ENCODE assay signal across 8 mouse cellular contexts in genomic region chr11:44586047-44586696, GRCm38 (mm10). TPM values are rescaled to one million over a fixed set of nuclear protein-coding genes. Genes with fewer than 3 reads are reported as not detected.
DNase-seq lines count a peak whose midpoint lies in the region; ATAC-seq lines count a peak whose summit lies in the region.

No protein-coding gene starts in this region.

- peak; percentile 74 for DNase-seq in urinary bladder, postnatal 14 days (ENCODE audit: low spot score)
- no peak for DNase-seq in urinary bladder, adult 2 months (ENCODE audit: low spot score)
- DNase-seq in brain, adult 2 months (ENCODE audit: low read depth, low spot score), result peak; percentile 87
- DNase-seq in forebrain, embryonic 11.5 days (ENCODE audit: low spot score), result no peak
- peak; percentile 17 for DNase-seq in yolk sac, embryonic 10.5 days (ENCODE audit: low spot score)

- WGBS in forebrain, embryonic 11.5 days, result 10% methylated on average over 3 of the region's 3 CpGs
- 12% methylated on average over 3 of the region's 3 CpGs for WGBS in hindbrain, embryonic 16.5 days
- WGBS in limb, embryonic 12.5 days, result 19% methylated on average over 3 of the region's 3 CpGs
- 12% methylated on average over 3 of the region's 3 CpGs for WGBS in neural tube, embryonic 12.5 days

- H3K4me3 ChIP-seq in forebrain, embryonic 11.5 days (ENCODE audit: low read depth, low read length), result no peak overlapping the region
- H3K4me3 ChIP-seq in hindbrain, embryonic 16.5 days (ENCODE audit: low read length), result no peak overlapping the region
- H3K4me3 ChIP-seq in limb, embryonic 12.5 days (replicated peaks), result no peak overlapping the region
- no peak overlapping the region for H3K4me3 ChIP-seq in neural tube, embryonic 12.5 days

- H3K4me2 ChIP-seq in forebrain, embryonic 11.5 days (ENCODE audit: low read depth, low read length, severe bottlenecking), result no peak overlapping the region
- H3K4me2 ChIP-seq in hindbrain, embryonic 16.5 days (ENCODE audit: low read length), result no peak overlapping the region
- no peak overlapping the region for H3K4me2 ChIP-seq in limb, embryonic 12.5 days
- no peak overlapping the region for H3K4me2 ChIP-seq in neural tube, embryonic 12.5 days (replicated peaks)

- H3K9ac ChIP-seq in forebrain, embryonic 11.5 days (ENCODE audit: low read length), result no peak overlapping the region
- no peak overlapping the region for H3K9ac ChIP-seq in hindbrain, embryonic 16.5 days (ENCODE audit: low read depth, low read length)
- no peak overlapping the region for H3K9ac ChIP-seq in limb, embryonic 12.5 days (replicated peaks)
- no peak overlapping the region for H3K9ac ChIP-seq in neural tube, embryonic 12.5 days

- no peaks in the 10 kb centered on the region for H3K4me1 ChIP-seq in forebrain, embryonic 11.5 days (replicated peaks; ENCODE audit: control insufficient read depth, insufficient read depth, low read length)
- no peaks in the 10 kb centered on the region for H3K4me1 ChIP-seq in hindbrain, embryonic 16.5 days (ENCODE audit: control insufficient read depth, insufficient read depth, low read depth, low read length)
- H3K4me1 ChIP-seq in limb, embryonic 12.5 days (replicated peaks), result peaks cover 6% of the 10 kb centered on the region; the same call in 1 of the 2 replicates
- no peaks in the 10 kb centered on the region for H3K4me1 ChIP-seq in neural tube, embryonic 12.5 days

- no peaks in the 10 kb centered on the region for H3K9me3 ChIP-seq in forebrain, embryonic 11.5 days (ENCODE audit: control insufficient read depth, low read length)
- no peaks in the 10 kb centered on the region for H3K9me3 ChIP-seq in hindbrain, embryonic 16.5 days (ENCODE audit: control insufficient read depth, low read length)
- H3K9me3 ChIP-seq in limb, embryonic 12.5 days, result no peaks in the 10 kb centered on the region
- H3K9me3 ChIP-seq in neural tube, embryonic 12.5 days, result no peaks in the 10 kb centered on the region

- no peak overlapping the region for H3K27ac ChIP-seq in forebrain, embryonic 11.5 days (ENCODE audit: low read depth, low read length)
- H3K27ac ChIP-seq in hindbrain, embryonic 16.5 days (ENCODE audit: low read depth, low read length), result no peak overlapping the region
- H3K27ac ChIP-seq in limb, embryonic 12.5 days, result no peak overlapping the region
- no peak overlapping the region for H3K27ac ChIP-seq in neural tube, embryonic 12.5 days

- no peaks in the 10 kb centered on the region for H3K36me3 ChIP-seq in forebrain, embryonic 11.5 days (ENCODE audit: control insufficient read depth, insufficient read depth, low read length)
- no peaks in the 10 kb centered on the region for H3K36me3 ChIP-seq in hindbrain, embryonic 16.5 days (ENCODE audit: control insufficient read depth, insufficient read depth, low read length)
- no peaks in the 10 kb centered on the region for H3K36me3 ChIP-seq in limb, embryonic 12.5 days
- H3K36me3 ChIP-seq in neural tube, embryonic 12.5 days, result no peaks in the 10 kb centered on the region

- H3K27me3 ChIP-seq in forebrain, embryonic 11.5 days (ENCODE audit: control insufficient read depth, insufficient read depth, low read length), result no peaks in the 10 kb centered on the region
- no peaks in the 10 kb centered on the region for H3K27me3 ChIP-seq in hindbrain, embryonic 16.5 days (replicated peaks; ENCODE audit: control insufficient read depth, insufficient read depth, low read length)
- no peaks in the 10 kb centered on the region for H3K27me3 ChIP-seq in limb, embryonic 12.5 days
- no peaks in the 10 kb centered on the region for H3K27me3 ChIP-seq in neural tube, embryonic 12.5 days (replicated peaks)

- ATAC-seq in forebrain, embryonic 11.5 days (replicated peaks; ENCODE audit: low FRiP score), result peak; percentile 46; the same call in 1 of the 2 replicates
- ATAC-seq in hindbrain, embryonic 16.5 days, result peak; percentile 83
- 0 out of 2 replicates have a peak, but pooled peaks have one; percentile 31 for ATAC-seq in limb, embryonic 12.5 days (ENCODE audit: insufficient number of reproducible peaks, insufficient read depth, low FRiP score, low TSS enrichment, low read depth)
- ATAC-seq in neural tube, embryonic 12.5 days (ENCODE audit: low FRiP score, low read depth), result peak; percentile 41; the same call in 1 of the 2 replicates

RNA-seq across cellular contexts. Expression of gene Ebf1, which starts 30.9 kb away (rescaled TPM):
- polyA plus RNA-seq in urinary bladder, adult 2 months (2012; rRNA removed), result 9.6 and 10.6 TPM in 2 replicates
- polyA plus RNA-seq in forebrain, embryonic 11.5 days (2014; fragmentation: Nextera tagmentation; extraction: Ambion mirVana), result 17.5 and 21.3 TPM in 2 replicates
- 106 and 111 TPM in 2 replicates for polyA plus RNA-seq in hindbrain, embryonic 16.5 days (2015; fragmentation: Nextera tagmentation; extraction: Ambion mirVana)
- 93.3 and 95.7 TPM in 2 replicates for polyA plus RNA-seq in limb, embryonic 12.5 days (2016; fragmentation: Nextera tagmentation; extraction: Ambion mirVana)
- polyA plus RNA-seq in neural tube, embryonic 12.5 days (2016; fragmentation: Nextera tagmentation; extraction: Ambion mirVana), result 109 and 112 TPM in 2 replicates

Comparison
In these comparisons a context has a peak if more than half of its experiments do, and no peak if none do; other contexts are left out.
1. DNase-seq: peak in urinary bladder, postnatal 14 days (single experiment), brain, adult 2 months (single experiment) and yolk sac, embryonic 10.5 days (single experiment); none in urinary bladder, adult 2 months (single experiment) and forebrain, embryonic 11.5 days (single experiment).
2. ATAC-seq: peak in every context shown above with its lines; median percentile 83 in hindbrain, embryonic 16.5 days; 46 in forebrain, embryonic 11.5 days; 41 in neural tube, embryonic 12.5 days; 31 in limb, embryonic 12.5 days.